Mouse (Mus musculus) CD4-positive, CD25-positive, alpha-beta regulatory T cell, adult 2 months (primary cell): ENCODE results near the gene 1700001O22Rik.

Experiments
- DNase-seq: peaks from one replicate; pipeline ENCODE4 v3.0.0-alpha.2; 2012; ENCODE audit warnings: low read depth, low spot score

1700001O22Rik gene

DNA sequence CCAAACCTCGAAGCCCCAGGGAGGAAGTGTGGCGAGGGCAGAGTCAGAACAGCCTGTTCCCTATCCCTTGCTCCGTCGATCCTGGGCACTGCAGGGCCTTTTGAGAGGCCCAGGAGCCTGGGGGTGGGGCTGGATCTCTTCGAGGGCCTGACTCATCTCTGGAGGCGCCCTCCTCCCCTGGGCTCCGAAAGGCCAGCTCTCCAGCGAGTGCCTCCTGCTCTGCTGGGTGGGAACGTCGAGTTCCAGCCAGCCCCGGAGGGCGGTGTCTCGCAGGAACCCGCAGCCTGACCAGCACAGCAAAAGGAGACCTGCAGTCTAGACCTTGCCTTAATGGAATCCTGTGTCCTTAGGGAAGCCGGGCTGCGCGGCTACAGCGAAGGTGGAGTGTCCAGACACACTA, 50.2 kb downstream of the 1700001O22Rik start:
- DNase-seq: no peak

DNA sequence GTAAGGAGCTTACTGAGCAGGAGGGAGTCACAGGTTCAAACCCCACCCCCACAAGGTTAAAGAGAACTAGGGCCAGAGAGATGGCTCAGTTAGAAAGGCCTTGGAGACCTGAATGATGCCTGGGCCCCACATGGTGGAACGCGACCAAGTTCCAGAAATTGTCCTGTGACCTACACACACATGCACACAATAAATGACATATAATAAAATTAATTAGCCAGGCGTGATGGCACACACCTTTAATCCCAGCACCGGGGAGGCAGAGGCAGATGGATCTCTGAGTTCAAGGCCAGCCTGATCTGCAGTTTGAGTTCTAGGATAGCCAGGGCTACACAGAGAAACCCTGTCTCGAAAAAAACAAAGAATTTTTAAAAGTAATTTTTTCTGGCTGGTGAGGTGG, 51.0 kb downstream of the 1700001O22Rik start:
- DNase-seq: no peak

DNA sequence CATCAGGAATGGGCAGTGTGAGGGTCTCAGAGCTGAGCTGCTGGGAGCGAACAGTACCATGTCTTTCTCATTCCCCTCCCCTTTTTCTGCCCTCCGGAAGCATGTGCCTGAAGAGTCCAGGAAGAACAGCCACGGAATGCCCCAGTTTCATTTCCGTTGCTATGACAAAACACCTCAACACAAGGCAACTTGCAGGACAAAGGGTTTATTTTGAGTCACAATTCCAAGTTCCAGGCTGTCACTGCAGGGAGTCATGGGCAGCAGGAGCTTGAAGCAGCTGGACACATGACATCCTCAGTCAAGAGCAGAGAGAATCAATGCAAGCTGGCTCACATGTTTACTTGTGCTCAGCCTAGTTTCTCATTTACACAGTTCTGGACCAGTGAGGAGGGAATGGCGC, 53.4 kb downstream of the 1700001O22Rik start:
- no peak for DNase-seq

DNA sequence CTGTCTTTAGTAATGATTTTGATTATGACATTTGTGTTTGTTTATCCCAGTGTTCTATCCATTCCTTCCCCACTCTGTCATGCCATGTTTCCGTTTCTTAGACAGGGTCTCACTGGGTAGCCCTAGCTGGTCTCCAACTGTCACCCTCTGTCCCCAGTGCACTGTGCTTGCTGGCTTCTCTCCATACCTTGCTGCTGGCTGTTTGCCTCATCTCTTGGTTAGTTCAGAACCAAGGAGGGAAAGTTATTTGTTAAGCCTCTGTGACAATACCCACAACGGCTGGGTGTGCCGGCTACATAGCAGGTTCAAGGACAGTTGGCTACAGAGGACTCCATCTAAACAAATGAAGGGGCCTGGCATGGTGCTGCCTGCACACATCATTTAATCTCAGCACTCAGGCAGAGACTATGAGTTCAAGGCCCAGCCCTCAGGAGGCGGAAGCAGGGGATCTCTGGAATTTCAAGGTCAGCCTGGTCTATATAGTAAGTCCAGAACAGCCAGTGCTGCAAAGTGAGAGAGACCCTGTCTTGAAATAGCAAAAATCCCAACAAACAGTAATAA, 55.8 kb downstream of the 1700001O22Rik start:
- DNase-seq: no peak
